Mouse (Mus musculus) erythroblast, embryonic 14.5 days (primary cell): ENCODE measurements around the gene Zfpm1. TPM values are rescaled to one million over a fixed set of nuclear protein-coding genes. Genes with fewer than 3 reads are reported as not detected.

ENCODE experiments used
- H3K27me3 ChIP-seq: 2 replicates; pipeline ENCODE4 v1.6.1; 2012; ENCODE audit warnings: inconsistent platforms; ENCODE audit not compliant: control insufficient read depth
- H3K36me3 ChIP-seq: 2 replicates; pipeline ENCODE4 v1.6.1; 2012; ENCODE audit warnings: mild to moderate bottlenecking, inconsistent platforms; ENCODE audit not compliant: control insufficient read depth
- H3K4me1 ChIP-seq: 2 replicates; pipeline ENCODE4 v1.6.1; 2012; ENCODE audit warnings: inconsistent platforms; ENCODE audit not compliant: control insufficient read depth
- H3K4me3 ChIP-seq: replicated peaks from 2 replicates; pipeline ENCODE3; 2012; ENCODE audit warnings: moderate library complexity, mild to moderate bottlenecking, inconsistent platforms
- H3K9me3 ChIP-seq: 2 replicates; pipeline ENCODE4 v1.6.1; 2012; ENCODE audit warnings: low read length, inconsistent platforms, mixed read lengths; ENCODE audit not compliant: control insufficient read depth
- GATA1 ChIP-seq: IDR thresholded peaks from 2 replicates; pipeline ENCODE4 v1.6.1; 2012; ENCODE audit warnings: low read length, inconsistent platforms, mixed read lengths
- TAL1 ChIP-seq: IDR thresholded peaks from 3 replicates; pipeline ENCODE4 v1.6.1; 2012; ENCODE audit warnings: low read length, inconsistent platforms, mixed read lengths
- polyA plus RNA-seq: library from polyadenylated mRNA; stranded (reverse); fragments of >175 nt; gene quantifications from 2 replicates; pipeline ENCODE4 v1.2.3, GENCODE M21; 2012

Zfpm1 gene
- polyA plus RNA-seq, 1 experiment = 331 TPM

DNA sequence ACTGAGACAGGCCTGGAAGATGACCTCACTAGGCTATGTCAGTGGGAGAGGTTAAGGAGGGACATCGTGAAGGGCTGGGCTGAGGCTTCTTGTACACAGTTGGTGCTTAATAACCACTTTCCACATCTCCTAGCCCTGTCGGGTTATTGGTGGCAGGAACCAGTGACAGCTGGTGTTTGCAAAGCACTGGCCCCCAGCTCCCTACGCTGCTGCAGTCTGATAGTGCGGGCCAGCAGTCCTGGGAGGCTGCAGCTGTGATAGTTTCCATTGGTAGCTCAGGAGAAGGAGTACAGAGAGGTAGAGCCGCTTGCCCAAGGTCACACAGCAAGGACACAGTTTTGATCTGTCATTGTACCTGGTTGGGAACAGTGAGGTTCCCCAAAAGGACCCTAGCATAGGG is 19.9 kb downstream of the Zfpm1 start:
- H3K36me3 ChIP-seq = peaks cover 100% of the 10 kb centered on the region
- peak overlapping the region; percentile 12 for H3K4me3 ChIP-seq
- peak; percentile 62; the same call in 2 of the 3 replicates for TF ChIP-seq TAL1
- TF ChIP-seq GATA1 = no peak; the same call in 1 of the 2 replicates
- H3K4me1 ChIP-seq = peaks cover 100% of the 10 kb centered on the region
- no peaks in the 10 kb centered on the region for H3K27me3 ChIP-seq
- H3K9me3 ChIP-seq = no peaks in the 10 kb centered on the region

DNA sequence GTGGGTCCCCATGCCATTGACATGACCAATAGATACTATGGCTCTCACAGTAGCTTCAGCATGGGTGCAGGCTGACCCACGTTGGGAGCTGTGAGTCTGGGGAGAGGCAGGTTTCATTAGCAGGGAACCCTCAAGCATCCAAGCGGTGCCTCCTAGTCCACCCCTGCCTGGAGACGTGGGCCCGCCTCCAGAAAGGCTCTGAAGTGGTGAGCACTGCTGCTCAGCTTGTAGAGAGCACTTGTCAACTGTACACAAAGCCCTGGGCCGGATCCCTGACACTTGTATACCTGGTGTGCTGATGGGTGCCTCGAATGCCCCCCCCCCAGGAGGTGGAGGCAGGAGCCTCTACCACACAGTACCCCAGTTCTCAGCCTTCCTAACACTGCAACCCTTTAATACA is 21.5 kb downstream of the Zfpm1 start:
- H3K27me3 ChIP-seq = no peaks in the 10 kb centered on the region
- peaks cover 100% of the 10 kb centered on the region for H3K4me1 ChIP-seq
- no peak overlapping the region for H3K4me3 ChIP-seq
- TF ChIP-seq GATA1 (no peak), TAL1 (no peak)
- peaks cover 100% of the 10 kb centered on the region for H3K36me3 ChIP-seq
- no peaks in the 10 kb centered on the region for H3K9me3 ChIP-seq

DNA sequence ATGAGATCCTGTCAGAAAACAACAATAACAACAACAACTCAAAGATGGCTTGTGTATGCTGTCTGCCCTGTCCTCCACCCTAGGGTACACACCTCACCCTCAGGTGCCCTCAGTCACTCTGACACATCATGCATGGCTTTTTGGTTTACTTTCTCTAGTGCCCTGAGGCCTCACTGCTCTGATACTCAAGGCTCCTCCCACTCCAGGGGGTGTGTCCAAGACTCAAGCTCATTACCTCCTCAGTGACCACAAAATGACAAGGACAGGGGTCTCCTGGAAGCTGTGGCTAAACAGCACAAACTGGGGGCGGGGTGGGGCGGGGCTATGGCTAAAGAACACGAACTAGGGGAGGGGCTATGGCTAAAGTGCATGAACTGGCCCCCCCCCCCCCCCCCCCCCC is 22.1 kb downstream of the Zfpm1 start:
- Histone ChIP-seq H3K36me3 (peaks cover 100% of the 10 kb centered on the region), H3K27me3 (no peaks in the 10 kb centered on the region), H3K4me3 (no peak overlapping the region), H3K4me1 (peaks cover 100% of the 10 kb centered on the region), H3K9me3 (no peaks in the 10 kb centered on the region)
- TF ChIP-seq TAL1 = no peak
- TF ChIP-seq GATA1 = no peak

DNA sequence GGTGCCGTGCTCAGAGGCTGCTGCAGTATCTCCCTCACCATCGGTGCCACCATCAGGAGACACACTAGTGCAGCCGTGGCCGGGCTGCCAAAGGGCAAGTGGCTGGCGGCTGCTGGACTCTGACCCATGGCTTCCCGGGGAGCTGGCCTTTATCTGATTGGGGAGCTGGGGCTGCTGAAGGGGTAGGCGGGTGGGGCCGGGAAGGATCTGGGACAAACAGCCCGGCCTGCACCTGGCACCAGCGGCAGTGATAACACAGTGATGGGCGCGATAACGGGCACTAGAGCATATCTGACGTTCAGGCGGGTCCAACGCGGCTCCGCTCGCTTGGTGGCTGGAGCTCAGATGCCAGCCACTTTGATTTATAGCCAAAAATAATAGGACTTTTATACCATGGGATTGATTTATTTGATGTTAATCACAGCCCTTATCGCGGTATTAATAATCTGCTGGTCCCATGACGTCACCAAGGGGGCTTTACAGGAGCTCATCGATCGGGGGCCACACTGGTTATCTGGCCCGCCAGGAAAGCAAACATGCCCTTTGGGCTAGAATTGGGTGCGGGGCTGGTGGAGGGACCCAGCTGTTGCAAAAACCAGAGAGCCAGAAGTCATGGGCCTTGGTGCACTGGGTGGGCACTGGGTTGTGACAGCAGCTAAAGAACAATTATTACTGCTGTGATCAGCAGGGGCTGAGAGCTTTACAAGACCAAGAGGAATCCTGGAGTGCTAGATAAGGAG is 24.9 kb downstream of the Zfpm1 start:
- TF ChIP-seq TAL1 = no peak; the same call in 2 of the 3 replicates
- peak; percentile 86 for TF ChIP-seq GATA1
- Histone ChIP-seq H3K4me1 (peaks cover 100% of the 10 kb centered on the region), H3K4me3 (peak overlapping the region; percentile 36), H3K9me3 (no peaks in the 10 kb centered on the region), H3K27me3 (no peaks in the 10 kb centered on the region), H3K36me3 (peaks cover 100% of the 10 kb centered on the region)

DNA sequence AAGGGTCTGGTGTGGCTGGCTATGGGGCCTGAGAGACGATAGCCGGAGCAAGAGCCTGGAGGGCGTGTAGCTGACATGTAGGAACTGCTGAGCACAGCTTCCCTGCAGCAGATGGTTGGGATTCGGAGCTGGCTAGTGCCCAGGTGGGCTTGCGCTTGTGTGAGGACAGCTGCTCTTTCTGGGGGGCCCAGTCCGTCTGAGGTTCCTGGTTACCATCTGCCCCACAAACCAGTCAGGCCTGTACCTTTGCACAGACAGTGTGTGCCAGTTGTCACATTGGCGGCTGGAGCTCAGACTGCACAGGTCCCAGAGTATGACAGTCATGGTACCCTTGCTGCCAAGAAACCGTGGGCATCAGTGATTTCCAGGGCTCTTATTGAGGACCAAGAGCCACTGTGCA is 25.9 kb downstream of the Zfpm1 start:
- no peaks in the 10 kb centered on the region for H3K27me3 ChIP-seq
- no peak for TF ChIP-seq GATA1
- TF ChIP-seq TAL1 = no peak
- H3K4me1 ChIP-seq = peaks cover 100% of the 10 kb centered on the region
- H3K36me3 ChIP-seq = peaks cover 100% of the 10 kb centered on the region
- H3K4me3 ChIP-seq = no peak overlapping the region
- H3K9me3 ChIP-seq = no peaks in the 10 kb centered on the region

DNA sequence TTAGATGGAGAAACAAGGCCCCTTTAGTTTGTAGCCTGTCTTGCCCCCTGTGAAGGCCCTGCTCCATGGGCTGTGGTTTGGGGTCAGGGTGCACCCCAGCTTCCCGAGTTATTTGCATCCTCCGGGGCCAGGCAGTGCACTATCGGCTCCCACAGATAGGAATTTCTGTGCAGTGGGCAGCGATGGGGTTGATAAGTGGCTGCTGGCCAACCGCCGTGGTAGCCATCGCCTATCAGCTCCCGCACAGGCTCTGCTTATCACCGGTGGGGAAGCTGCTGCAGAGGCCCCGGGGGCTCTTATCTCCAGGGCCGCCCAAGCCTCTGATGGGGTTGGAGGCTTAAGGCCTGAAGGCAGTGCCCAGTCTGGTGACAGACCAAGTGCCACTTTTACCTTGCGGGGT is 27.3 kb downstream of the Zfpm1 start:
- Histone ChIP-seq H3K4me3 (peak overlapping the region; percentile 51), H3K4me1 (peaks cover 100% of the 10 kb centered on the region), H3K36me3 (peaks cover 100% of the 10 kb centered on the region), H3K9me3 (no peaks in the 10 kb centered on the region), H3K27me3 (no peaks in the 10 kb centered on the region)
- TF ChIP-seq TAL1 (peak; percentile 92), GATA1 (peak; percentile 100)

DNA sequence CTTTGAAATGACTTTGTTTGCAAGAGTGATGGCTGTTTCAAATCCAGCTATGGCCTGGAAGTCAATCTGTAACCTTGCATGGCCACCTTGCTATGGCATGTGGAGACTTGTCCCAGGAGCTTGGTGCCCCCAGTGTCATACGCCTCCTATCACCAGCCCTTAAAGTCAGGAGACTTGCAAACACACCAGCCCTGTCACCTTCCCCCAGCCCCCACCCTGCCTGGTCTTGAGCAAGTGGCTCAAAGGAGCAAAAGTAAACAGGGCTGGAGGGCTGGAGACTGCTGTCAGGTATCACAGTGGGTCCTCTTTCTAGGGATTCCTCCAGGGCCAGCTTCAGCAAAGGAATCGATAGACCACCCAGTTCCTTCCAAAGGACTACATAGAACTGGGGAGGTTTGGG is 29.2 kb downstream of the Zfpm1 start:
- H3K27me3 ChIP-seq = no peaks in the 10 kb centered on the region
- TF ChIP-seq GATA1 (no peak), TAL1 (no peak)
- no peaks in the 10 kb centered on the region for H3K9me3 ChIP-seq
- peaks cover 100% of the 10 kb centered on the region for H3K36me3 ChIP-seq
- H3K4me3 ChIP-seq = no peak overlapping the region
- H3K4me1 ChIP-seq = peaks cover 100% of the 10 kb centered on the region

DNA sequence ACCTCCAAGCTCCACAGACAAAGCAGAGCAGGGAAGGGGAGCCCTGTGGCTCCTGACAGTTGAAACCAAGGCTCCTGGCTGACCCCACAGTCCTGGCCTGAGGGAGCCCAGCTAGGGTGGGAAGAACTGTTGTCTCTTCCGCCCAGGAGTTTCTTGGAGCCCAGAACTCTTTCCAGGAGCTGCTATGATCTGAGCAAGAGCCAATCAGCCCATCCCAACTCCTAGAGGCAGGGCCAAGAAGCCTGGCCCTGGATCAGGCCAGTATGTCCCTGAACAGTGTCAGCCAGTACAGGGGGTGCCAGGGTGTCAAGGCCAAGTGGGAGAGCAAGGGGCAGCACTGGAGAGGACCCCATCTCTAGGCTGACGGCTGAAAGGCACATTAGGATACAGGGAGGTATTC is 30.6 kb downstream of the Zfpm1 start:
- no peaks in the 10 kb centered on the region for H3K9me3 ChIP-seq
- H3K4me1 ChIP-seq = peaks cover 100% of the 10 kb centered on the region
- peaks cover 100% of the 10 kb centered on the region for H3K36me3 ChIP-seq
- no peaks in the 10 kb centered on the region for H3K27me3 ChIP-seq
- no peak for TF ChIP-seq GATA1
- peak overlapping the region; percentile 44 for H3K4me3 ChIP-seq

DNA sequence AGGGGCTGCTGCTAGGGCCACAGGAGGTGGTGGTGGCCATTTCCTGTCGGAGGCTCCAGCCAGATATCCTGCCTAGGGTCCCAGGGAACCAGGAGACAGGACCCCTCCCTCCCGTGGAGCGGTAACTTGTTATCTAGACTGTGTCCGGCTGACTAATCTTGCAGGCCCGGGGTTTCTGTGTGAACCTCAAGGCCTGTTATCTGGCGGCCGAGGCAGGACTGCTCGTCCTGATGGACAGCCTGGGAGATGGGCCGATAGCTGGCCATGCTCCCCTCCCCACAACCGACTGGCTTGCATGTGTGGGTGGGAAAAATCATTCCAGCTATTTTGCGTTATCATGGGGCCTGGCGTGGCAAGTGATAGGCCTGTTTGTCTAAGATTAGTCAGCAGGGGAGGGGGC is 31.4 kb downstream of the Zfpm1 start:
- Histone ChIP-seq H3K27me3 (no peaks in the 10 kb centered on the region), H3K9me3 (no peaks in the 10 kb centered on the region), H3K4me3 (peak overlapping the region; percentile 44), H3K36me3 (peaks cover 100% of the 10 kb centered on the region), H3K4me1 (peaks cover 100% of the 10 kb centered on the region)
- TF ChIP-seq GATA1 = peak; percentile 91
- TF ChIP-seq TAL1 = peak; percentile 57
